Mouse (Mus musculus) NIH3T3 (cell line): ENCODE data around the gene D10Jhu81e.
"Not testable (repeated sequence)": the region's sequence is repeated elsewhere in the genome, so short reads cannot be mapped to it uniquely, and the experiment has no call there.

Experiments
- DNase-seq: peaks from one replicate; pipeline ENCODE4 v3.0.0-alpha.2; 2012; ENCODE audit warnings: low read depth

Gene D10Jhu81e

DNA sequence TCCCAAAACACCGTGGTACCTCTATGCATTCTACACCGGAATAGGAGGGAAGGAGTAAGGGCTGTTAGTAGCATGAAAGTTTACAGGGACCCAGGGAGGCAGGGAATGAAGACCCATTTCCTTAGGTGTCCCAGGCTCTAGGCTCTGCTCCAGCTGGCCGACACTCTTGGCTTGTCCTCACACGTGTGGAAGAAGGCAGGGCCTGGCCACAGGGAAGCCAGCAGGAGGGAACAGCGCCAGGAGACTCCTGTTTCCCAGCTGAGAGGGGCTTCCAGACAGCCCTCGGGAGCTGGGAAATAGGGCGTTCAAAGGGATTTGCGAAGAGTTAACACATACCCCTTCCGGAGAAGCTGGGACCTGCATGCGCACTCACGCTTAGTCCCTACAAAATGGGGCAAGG, 40.2 kb downstream of the D10Jhu81e start:
- DNase-seq, result no peak

DNA sequence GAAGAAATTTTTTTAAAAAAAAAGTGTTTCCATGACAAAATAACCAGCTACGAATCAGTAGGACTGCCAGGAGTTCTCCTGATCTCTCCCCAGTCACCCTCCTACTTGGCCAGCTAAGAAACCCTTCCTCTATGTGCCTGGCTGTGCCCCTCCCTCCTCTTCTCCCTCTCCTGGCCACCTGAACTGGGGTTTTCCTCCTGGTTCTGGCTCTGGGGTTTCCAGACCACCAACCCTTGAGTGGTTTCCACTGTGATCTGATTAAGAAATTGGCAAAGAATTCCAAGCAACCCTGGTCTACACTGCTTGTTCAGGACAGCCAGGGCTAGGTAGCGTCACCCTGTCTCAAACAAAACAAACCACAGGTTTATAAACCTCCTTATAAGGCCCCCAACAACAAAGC, 40.9 kb downstream of the D10Jhu81e start:
- no peak for DNase-seq

DNA sequence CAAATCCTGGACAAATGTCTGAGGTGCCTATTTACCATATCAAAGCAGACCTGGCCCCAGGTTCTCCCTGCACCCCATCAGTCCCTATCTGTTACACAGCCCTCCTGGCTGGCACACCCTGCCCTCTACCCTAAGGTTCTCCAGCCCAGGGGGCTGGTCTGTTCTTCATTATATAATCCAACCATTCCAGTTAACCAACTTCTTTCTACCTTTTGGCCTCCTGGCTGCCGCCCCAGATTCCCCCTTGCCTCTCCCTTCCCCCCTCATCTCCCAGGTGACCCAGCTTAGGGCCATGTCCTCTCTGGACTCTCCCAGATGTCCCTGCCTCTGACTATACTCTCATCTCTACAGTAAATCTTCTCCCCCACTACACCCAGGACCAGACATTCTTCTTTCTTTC, 41.7 kb downstream of the D10Jhu81e start:
- no peak for DNase-seq

DNA sequence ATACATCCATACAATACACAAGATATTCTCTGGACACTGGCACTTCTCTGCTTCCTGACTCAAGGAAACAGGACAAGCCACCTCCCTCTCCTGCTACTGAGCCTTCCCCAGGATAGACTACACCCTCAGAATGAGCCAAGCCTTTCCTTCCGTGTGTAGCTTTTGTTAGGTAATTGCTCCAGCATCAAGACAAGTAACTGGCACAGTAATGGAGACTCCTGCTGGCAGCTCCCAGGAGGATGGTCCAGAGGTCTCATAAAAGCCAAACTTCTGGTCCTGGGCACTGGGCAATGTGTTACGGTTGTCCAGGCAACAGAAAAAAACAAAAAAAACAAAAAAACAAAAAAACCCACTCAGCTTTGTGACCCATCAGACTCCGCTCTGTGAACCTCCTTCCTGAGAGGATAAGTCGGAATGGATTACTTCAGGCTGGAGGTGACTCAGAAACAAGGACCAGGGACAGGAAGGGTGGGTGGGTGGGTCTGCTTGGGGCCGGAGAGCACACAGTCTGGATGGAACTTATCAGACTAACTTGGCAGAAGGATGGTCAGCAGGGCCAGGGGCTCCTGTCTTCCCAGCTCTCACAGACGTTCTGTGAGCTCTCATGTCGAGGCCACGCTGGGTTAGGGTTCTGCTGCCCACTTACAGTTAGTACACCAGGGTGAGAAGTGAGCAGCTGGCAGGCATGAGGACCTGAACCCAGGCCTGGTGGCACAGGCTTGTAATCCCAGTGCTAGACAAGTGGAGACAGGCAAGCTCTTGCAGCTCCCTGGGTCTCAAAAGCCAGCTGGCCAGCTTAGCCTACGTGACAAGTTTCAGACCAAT, 42.3 kb downstream of the D10Jhu81e start:
- no peak for DNase-seq

DNA sequence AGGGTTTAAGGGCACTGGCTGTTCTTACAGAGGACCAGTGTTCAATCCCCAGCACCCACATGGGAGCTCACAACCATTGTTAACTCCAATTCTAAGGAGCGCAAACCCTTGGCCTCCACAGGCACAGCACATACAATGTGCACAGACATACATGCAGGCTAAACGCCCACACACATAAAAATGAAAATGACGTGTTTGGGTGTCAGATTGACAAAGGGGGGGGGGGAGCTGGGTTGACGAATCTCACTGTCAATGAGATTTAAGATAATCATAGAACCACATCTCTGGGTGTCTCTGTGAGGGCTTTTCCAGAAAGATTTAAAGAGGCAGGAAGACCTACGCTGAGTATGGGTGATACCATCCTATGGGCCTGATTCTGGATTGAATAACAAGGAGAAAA, 43.3 kb downstream of the D10Jhu81e start:
- DNase-seq, result no peak

DNA sequence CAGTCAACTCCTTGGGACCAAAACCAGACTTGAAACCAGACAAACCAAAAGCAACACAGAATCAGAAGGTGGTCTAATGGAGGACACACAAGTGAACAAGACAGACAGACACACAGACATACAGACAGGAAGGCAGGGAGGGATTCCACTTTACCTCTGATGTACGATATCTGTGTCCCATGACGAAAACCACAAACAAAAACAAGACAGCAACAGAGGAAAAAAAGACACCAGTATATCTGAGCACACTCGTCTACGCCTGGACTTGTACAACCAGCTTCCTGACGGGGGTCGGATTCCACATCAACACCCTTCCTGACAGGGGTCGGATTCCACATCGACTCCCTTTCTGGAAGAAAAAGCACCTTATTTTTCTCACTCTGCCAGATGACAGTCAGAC, 44.5 kb downstream of the D10Jhu81e start:
- DNase-seq, result not testable (repeated sequence)

DNA sequence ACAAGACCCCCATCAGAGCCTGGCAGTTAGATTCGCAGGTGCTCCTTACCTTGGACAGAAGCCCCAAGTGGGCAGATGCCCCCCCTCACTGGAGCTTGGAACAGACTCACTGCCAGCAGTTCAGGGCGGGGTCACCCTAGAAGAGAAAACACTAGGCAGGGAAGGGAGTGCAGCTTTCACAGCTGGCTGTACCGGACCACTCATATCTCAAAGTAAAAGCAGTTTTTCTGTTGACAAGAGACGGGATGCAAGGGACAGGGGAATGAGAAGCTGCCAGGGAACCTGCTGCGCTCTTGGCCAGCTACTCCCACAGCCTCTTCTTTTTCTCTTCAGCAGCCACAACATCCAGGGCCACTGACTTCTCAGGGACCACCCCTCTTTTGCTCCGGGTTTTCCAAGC, 45.4 kb downstream of the D10Jhu81e start:
- not testable (repeated sequence) for DNase-seq

DNA sequence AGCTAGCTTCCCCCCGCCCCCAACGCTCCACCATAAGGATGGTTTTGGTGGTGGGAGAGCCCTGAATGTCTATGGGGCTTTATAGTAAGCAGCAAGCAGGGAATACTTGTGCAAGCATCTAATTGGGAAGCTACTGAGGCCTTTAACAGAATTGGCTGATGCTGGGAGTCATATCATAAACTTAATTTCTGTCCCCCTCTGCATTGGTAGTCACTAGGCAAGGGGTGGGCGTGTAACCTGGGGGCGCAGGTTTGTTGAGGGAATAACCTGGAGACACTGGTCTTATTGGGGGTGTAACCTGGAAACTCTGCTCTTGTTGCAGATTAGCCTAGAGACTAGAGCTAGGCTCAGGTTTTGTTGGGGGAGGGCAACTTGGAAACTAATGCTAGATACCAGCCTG, 50.2 kb downstream of the D10Jhu81e start:
- no peak for DNase-seq

DNA sequence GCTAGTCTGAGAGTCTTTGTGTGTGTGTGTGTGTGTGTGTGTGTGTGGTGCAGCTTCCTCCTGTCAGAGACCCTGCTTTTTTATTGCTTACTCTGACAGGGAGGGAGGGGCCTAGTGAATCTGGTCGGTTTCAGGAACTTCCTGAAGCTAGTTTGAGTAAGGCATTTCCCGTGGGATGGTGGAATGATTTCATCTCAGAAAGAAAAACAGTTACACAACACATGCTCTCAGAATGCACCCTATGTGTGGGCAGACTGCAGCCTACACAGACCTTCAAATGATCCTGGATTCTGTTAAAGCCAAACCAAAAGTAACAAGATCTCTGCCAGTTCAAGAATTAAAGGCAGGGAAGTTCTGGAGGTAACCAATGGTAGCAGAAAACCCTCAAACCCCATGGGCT, 54.4 kb downstream of the D10Jhu81e start:
- DNase-seq, result peak; percentile 52

DNA sequence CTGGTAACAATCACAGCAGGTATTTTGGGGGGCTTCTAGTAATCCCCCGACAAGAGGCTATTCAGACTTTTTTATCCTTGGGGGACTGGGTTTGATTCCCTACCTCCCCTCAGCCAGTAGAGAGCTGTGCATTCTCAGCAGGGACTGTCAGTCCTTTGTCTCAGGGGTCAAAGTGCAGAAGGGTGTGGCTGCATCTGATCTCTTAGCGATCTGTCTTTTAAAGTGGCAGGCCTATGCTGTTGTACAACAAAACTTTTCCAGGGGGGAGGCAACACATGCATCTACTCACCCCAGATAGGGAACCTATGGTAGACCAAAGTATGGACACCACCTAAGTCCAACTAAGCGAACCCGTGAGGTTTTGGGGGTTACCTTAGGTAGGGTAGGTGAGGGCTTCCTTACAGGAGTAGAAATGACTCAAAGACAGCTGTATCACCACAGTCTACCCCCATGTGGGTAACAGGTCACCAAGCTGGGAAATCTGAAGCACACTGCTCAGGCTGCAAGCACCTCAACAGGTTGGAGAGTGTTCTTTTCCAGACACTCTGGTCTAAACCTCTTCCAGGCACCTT, 55.0 kb downstream of the D10Jhu81e start:
- no peak for DNase-seq
